Mouse (Mus musculus): Measurements from ENCODE around the gene Rasgrp3.
"Not testable (repeated sequence)": the region's sequence is repeated elsewhere in the genome, so short reads cannot be mapped to it uniquely, and the experiment has no call there.

Gene Rasgrp3

GRCm38 (mm10) chr17:75463223-75463622 lies 27.5 kb downstream of the Rasgrp3 start:
- DNase-seq (ENCODE audit: low spot score) = not testable (repeated sequence)

DNA sequence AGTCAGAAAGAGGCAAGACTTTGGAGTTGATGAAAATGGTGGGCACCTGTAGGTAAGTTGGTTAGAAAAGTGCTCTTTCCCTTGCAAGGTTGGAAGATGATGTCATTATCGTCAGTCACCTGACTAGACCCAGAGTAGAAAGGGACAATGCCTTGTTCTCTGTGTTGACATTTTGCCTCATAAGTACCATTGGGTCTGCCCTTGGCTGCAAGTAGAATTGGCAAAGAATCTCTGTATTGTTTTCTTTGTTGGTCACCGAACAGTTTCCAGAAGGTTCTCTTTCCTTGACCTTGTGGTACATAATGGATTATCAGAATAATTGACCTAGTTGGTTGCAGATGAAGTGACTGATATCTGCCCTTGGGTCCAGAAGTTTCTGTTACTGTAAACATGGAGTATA lies 27.9 kb downstream of the Rasgrp3 start:
- DNase-seq (ENCODE audit: low spot score) = no peak

DNA sequence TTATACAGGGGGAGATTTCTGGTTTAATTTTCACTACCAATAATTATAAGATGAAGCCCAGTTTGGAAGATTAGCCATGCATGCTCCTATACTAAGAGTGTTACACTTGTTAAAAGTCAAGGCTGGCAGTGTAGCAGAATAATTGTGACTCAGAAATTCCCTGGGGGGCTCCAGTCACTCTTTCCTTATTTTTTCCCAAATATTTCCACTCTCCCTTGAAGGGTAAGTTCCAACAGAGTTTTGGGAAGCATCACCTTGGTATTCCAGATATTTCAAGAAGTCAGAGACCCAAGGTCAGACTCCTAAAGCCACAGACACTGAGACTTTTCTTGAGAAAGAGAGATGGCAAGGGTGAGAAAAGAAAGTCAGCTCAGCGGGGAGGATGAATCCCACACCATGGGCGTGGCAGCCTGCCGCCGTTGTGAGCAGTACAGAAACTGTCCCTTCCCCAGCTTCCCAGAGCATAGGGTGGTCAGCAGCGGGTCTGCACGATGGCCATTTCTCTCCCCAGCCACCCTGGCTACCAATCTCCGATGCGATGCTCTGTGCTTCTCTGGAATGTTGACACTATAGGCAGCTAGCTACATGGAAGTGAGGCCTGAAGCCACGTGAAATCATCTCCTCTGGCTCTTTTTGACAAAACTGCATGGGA lies 28.8 kb downstream of the Rasgrp3 start:
- no peak for DNase-seq (ENCODE audit: low spot score)

DNA sequence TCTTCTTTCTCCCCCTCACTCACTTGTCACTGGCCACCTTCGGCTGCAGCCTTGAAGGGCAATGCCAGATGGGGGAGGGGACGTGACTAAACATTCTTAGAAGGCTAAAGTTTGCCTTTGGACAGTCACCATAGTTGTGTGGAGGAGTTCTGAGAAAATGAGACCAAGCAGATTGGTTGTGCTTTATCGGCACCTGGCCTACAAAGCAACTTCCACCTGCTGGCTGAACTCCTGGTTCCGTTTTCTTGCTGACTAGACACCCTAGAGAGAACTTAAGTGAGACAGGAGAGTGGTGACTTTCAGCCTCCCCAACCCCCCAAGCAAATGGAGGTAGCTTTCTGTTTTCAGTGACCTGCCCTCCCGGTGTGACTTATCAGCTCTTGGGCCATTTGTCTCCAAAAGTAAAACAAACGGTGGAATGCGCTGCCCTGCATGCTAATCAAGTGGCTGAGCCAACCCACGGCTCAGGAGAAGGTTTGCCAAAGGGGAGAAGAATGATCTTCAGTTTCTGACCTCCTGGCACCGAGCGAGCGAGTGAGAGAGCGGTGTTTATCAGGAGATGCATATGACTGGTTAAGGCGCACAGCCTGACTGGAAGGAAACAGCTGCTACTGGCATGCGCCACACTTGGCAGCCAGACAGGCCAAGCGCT lies 29.4 kb downstream of the Rasgrp3 start:
- peak; percentile 16 for DNase-seq (ENCODE audit: low spot score)

DNA sequence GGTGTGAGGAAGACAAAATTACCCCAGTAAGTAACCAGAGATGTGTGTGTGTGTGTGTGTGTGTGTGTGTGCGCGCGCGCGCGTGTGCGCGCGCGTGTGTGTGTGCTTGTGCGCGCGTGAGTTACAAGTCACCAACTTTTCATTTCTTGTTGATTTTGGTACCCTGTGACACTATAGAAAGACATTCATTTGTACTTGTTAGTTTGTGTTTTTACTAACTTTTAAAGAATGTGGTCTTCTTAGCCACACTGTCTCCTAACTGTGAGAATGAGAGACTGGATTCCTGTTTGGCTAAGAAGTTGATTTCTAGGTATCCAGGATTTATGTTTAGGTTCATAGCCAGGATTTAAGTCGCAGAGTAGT lies 29.9 kb downstream of the Rasgrp3 start:
- no peak for DNase-seq (ENCODE audit: low spot score)

- DNase-seq (ENCODE audit: low spot score) = no peak
Observed at GRCm38 (mm10) chr17:75466948-75467347, 31.3 kb downstream of the Rasgrp3 start.

DNA sequence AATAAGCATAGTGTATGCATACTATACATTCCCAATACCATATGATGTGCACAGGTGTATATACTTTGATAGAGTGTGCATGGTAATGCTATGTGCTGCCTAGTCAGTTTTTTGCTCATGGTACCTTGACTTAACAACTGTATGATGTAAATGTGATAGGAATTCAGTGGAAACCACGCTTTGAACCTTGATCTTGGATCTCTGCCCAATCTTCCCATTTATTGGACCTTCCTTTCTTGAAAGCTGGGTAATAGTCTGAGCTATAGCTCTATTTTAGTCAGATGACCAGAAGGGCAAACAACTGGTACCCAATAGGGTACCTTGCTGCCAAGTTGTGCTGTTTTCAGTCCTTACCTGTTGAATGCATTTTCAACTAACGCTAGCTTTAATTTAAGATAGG lies 31.8 kb downstream of the Rasgrp3 start:
- no peak for DNase-seq (ENCODE audit: low spot score)

GRCm38 (mm10) chr17:75468479-75469114 lies 32.9 kb downstream of the Rasgrp3 start:
- no peak for DNase-seq (ENCODE audit: low spot score)

DNA sequence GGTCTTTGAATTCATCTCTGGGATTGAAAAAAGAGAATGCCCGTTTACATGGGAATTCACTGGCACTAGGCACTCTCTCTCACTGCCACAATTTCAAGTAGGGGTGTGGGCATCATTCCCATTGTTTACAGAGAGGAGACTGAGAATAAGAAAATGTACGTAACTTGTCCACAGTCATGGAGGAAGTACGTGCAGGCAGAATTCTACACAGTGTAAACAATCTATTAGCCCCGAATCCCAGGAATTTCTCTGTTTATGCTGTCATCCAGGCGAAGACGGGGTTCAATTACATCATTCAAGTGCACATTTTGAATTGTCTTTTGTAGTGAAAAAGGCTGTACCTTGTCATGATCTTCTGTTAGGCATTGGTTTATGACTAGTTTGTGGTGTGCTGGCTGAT lies 34.6 kb downstream of the Rasgrp3 start:
- no peak for DNase-seq (ENCODE audit: low spot score)

DNA sequence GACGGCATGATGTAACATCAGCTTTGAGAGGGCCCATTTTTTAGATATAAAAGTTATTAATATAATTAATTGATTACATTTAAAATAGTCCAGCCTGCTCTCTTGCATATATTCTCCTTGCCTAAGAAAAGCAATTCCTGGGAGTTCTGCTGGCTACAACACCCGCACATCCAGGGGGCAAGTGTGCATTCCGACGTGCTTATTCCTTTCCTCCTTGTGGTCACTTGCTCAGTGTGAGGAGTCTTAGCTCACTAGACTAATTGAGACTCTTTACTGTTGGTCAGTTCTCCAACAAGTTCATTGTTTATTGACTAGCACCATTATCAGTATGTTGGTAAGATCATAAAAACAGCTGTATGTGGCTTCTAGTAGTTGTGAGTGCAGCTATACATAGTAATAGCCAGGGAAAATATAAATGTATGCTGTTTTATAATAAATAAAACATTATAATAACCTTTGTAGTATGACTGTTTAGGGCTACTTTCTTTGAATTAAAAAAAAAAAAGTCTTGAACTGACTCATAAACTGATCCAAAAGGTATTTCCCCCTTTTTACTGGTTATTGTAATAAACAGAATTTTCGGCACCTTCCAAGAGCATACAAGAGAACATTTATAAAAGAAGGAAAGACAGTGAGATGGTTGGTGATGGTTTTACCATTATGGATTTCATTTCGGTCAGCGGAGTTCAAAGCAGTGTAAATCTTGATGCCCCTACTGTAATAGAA lies 35.4 kb downstream of the Rasgrp3 start:
- DNase-seq (ENCODE audit: low spot score) = no peak

DNA sequence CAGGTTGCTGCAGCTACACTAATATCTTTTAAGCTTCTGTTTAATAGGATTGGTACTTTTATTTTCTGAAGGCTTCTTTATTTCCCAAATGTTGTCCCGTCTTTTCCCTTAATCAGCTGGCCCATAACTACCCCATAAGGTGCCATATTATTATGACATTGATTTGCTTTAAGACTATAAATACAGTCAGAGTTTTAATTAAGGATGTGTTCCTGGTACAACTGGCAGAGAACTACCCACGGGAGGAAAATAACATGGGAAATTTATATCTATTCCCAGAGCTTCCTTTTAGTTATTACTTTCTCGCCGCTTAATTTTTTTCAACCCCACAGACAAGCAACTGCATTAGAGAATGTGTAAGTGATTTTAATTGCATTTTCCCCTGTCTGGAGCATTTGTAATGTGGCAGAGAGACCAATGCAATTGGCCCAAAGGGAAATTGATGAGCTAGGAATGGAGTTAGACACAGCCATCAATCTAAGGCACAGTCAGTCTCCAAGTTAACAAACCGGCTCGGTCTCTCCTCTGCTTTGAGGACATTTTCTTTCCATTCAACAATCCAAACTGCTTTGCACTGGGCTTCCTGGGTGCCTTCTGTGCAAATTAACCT lies 36.1 kb downstream of the Rasgrp3 start:
- no peak for DNase-seq (ENCODE audit: low spot score)

DNA sequence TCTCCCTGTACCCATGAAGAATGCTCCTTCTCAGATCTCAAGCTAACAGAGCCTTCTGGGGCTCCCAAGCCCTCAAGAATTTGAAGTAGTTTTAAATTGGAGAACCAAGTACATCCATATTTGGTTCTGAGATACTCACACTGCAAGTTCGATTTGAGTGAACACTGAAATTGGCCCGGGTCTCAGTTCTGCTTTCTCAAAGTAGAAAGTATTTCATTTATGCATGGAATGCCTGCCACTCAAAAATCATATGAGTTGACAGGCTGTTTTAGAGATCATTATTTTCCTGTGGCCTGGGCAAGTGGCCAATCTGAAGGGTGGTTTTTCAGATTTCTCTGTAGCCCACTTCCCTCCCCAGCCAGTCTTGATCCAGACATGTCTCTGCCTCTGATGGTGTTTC lies 36.7 kb downstream of the Rasgrp3 start:
- DNase-seq (ENCODE audit: low spot score) = no peak

DNA sequence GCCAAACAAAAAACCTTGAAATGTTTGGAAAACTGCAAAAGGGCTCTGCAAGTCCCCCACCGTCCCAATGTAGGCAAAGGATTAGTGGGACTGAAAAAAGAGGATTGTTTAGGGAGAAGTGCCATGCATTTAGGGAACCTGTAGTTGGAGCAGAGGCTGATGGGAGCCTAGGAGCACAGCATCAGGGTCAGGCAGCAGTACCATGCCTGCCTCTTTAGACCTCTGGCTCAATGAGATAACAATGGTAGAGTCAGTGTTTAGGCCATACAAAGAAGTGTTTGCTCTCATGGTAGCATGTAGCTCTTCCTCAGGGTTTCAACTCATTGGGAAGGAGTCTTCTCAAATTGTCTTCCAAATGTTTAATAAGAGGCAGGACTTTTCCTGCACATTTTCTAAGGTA lies 40.3 kb downstream of the Rasgrp3 start:
- no peak for DNase-seq (ENCODE audit: low spot score)

DNA sequence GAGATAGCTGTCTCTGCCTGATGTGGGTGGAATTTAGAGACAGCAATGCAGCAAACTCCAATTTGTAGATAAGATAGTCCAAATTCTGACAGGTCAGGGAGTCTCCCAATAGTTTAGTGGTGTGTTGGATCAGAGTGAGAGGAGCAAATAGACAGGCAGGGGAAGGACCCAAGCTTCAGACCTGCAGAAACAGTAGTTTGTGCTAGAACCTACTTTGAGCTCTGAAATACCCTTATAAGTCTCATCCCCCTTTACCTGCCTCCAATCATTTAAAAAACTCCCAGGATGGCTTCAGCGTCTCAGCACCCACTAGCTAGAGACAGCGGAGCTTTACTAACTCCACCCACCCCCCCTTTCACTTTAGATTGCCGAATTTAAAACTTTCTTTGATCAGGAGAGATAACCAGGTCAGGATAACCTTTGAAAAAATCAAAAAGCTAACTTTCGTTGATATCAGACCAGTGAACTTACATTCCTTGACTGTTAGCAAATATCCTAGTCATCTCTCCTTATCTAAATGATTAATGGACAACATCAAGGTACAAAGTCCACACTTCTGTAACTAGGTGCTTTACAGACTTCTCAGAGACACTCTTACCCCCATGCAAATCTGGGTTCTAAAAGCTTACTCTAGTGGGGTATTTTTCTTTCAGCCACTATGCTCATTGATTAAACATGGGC lies 41.2 kb downstream of the Rasgrp3 start:
- DNase-seq (ENCODE audit: low spot score) = no peak

GRCm38 (mm10) chr17:75477655-75478054 lies 42.0 kb downstream of the Rasgrp3 start:
- DNase-seq (ENCODE audit: low spot score) = no peak

- no peak for DNase-seq (ENCODE audit: low spot score)
Observed at GRCm38 (mm10) chr17:75478836-75479235, 43.1 kb downstream of the Rasgrp3 start.

GRCm38 (mm10) chr17:75479663-75480062 lies 44.0 kb downstream of the Rasgrp3 start:
- no peak for DNase-seq (ENCODE audit: low spot score)

DNA sequence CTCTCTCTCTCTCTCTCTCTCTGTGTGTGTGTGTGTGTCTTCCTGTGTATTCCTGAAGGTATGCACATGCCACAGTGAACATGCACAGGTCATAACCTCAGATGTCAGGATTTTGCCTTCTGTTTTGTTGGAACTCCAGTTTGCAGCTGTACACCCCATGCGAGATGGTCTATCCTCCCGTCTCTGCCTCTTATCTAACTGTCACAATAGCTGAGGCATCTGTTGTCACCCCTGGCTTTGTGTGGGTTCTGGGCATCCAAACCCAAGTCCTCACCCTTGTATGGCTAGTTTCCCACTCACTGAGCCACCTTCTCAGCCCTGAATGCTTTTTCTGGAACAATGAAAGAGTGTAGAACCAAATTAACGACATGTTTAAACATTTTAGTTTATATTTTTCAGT lies 44.7 kb downstream of the Rasgrp3 start:
- DNase-seq (ENCODE audit: low spot score) = no peak

GRCm38 (mm10) chr17:75486205-75486604 lies 50.5 kb downstream of the Rasgrp3 start:
- no peak for DNase-seq (ENCODE audit: low spot score)

DNA sequence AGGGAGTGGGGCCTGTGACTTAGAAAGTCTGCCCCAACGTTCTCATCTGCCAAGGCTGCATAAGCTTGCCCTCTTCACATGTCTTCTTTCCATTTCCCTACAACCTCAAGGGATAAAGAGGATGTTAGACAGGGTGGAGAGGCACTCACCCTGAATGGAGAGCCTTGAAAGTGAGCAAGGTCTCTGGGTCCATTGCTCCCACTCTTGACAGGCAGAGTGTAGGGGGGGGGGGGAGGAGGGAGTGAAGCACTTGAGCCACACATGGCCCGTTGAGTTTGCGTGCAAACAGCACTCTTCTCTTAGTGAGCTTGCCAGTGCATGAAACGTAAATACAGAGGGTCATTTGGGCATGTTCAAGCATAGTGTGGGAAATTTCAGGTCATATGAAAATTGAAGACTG lies 59.5 kb downstream of the Rasgrp3 start:
- no peak for DNase-seq (ENCODE audit: low spot score)

GRCm38 (mm10) chr17:75498241-75498651 lies 62.5 kb downstream of the Rasgrp3 start:
- DNase-seq (ENCODE audit: low spot score) = no peak

- no peak for DNase-seq (ENCODE audit: low spot score)
Observed at GRCm38 (mm10) chr17:75503031-75503430, 67.3 kb downstream of the Rasgrp3 start.

All from urinary bladder, postnatal 25 days (tissue).